Mouse (Mus musculus): ENCODE measurements at regions not wholly inside any gene's neighbourhood (a gene's known extent, or its start where the extent isn't known, plus 50 kb on each side); places are given as distances from the start of the nearest gene placed in this dataset.

GRCm38 (mm10) chr1:35331602-35332339, 482.0 kb downstream of the Plekhb2 start:
- no peak for DNase-seq (ENCODE audit: low spot score in 2 of 2)

DNA sequence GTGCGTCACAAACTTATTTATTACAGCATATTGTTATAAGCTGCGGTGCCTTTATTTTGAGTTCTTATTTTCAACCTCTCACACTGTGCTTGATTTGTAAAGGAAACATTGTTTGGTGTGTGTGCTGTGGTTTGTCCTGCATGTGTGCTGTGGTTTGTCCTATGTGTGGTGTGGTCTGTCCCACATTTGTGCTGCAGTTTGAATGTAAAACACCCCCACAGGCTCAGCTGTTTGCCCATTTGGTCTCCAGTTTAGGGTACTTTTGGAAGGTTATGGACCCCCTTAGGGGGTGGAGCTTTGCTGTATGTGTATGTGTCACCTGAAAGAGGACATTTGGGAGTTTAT, 482.5 kb downstream of the Plekhb2 start:
- DNase-seq (ENCODE audit: low spot score in 2 of 2): no peak

- no peak for DNase-seq (ENCODE audit: low spot score in 2 of 2)
Measured at GRCm38 (mm10) chr1:35337647-35338046, 487.9 kb downstream of the Plekhb2 start.

GRCm38 (mm10) chr1:35338184-35338583, 488.4 kb downstream of the Plekhb2 start:
- DNase-seq (ENCODE audit: low spot score in 2 of 2): no peak

DNA sequence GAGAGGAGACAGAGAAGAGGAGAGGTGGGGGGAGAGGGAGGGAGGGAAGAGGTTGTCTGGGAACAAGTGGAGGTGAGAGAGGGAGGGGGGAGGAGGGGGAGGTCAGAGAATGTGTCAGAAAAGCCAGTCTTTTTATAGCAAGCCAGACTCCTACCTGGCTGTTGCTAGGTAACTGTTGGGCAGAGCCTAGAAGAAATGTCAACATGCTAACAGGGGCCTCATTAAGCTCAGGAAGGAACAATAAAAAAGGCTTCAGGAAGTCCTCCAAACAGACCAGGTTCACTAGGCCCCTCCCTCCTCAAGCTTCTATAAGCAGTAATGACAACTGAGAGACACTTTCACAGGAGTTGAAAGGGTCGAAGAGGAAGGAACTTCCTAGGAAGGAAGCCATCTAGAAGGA, 494.8 kb downstream of the Plekhb2 start:
- no peak for DNase-seq (ENCODE audit: low spot score in 2 of 2)

DNA sequence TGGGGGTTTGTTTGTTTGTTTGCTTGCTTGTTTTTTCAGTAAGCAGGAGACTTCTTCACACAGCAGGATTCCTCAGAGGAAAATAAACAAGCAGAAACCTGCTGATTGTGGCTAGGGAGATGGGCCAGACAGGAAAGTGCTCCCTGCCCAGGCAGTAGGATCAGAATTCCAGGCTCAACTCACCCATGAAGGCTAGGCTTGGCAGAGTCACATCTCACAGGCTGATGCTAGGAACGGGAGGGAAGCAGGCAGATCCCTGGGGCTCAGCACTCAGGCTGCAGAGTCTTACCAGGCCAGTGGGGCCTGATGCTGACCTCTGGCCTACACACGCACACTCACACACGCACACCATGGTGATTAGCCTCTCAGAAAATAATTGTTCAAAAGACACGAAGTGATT, 498.5 kb downstream of the Plekhb2 start:
- no peak for DNase-seq (ENCODE audit: low spot score in 2 of 2)

- DNase-seq (ENCODE audit: low spot score in 2 of 2): no peak
Measured at GRCm38 (mm10) chr1:35358981-35359380, 509.2 kb downstream of the Plekhb2 start.

DNA sequence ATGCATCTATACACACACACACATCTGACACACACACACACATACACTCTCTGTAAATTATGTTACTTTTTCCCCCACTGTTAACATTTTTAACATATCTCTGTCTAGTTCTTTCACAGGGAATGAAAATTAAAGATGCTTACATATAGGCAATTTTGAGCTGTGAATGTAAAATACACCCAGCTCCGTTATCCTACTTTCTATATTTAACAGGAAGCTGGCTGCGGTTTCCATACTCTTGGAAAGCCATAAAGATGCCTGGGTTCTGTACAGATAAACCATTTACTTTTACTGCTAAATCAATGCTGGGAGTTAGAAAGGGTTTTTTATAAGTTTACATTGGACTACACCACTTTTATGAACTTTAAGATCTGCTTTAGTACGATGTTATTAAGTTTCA, 511.7 kb downstream of the Plekhb2 start:
- DNase-seq (ENCODE audit: low spot score in 2 of 2): no peak

- no peak for DNase-seq (ENCODE audit: low spot score in 2 of 2)
Measured at GRCm38 (mm10) chr1:35362836-35363235, 513.1 kb downstream of the Plekhb2 start.

DNA sequence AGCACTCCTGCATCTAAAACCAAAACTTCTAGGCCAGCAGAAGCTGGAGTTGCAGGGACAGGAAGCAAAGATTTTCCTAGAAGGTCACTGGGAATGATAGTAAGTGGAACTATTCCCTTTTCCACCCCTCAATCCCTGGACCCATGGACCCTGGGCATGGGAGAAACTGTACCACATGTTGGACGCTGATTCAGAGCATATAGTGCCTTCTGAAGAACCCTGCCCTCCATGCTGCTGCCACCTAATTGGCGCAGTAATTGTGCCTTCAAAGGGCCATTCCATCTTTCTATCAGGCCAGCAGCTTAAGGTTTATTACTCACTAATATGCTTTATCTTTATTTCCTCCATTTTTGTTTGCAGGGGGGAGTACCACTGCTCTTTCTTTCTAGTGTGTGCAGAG, 516.8 kb downstream of the Plekhb2 start:
- no peak for DNase-seq (ENCODE audit: low spot score in 2 of 2)

DNA sequence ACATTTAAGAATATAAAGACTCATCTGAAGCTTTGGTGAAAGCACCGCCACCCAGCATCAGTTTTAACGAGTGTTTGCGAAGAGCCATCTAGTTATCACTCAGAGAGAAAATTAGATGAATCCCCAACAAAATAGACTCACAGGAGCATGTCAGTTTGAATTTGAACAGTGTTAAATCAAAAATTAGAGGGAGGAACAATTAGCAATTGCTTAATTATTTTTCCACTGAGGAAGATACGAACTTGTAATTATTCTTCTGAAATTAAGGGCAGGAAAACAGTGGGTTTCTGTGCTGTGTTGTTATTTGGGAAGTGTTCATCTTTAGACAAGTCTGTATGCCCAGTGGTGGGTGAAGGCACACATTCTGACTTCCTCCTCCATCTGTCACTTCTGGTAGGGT, 523.0 kb downstream of the Plekhb2 start:
- DNase-seq (ENCODE audit: low spot score in 2 of 2): no peak

GRCm38 (mm10) chr1:35380633-35381385, 531.0 kb downstream of the Plekhb2 start:
- DNase-seq (ENCODE audit: low spot score in 2 of 2): no peak

GRCm38 (mm10) chr1:35385430-35385829, 535.7 kb downstream of the Plekhb2 start:
- peak; percentile 57 to 68 for DNase-seq (ENCODE audit: low spot score in 2 of 2)

GRCm38 (mm10) chr1:35388181-35388580, 538.4 kb downstream of the Plekhb2 start:
- no peak for DNase-seq (ENCODE audit: low spot score in 2 of 2)

GRCm38 (mm10) chr1:35390371-35390770, 540.6 kb downstream of the Plekhb2 start:
- DNase-seq (ENCODE audit: low spot score in 2 of 2): no peak

DNA sequence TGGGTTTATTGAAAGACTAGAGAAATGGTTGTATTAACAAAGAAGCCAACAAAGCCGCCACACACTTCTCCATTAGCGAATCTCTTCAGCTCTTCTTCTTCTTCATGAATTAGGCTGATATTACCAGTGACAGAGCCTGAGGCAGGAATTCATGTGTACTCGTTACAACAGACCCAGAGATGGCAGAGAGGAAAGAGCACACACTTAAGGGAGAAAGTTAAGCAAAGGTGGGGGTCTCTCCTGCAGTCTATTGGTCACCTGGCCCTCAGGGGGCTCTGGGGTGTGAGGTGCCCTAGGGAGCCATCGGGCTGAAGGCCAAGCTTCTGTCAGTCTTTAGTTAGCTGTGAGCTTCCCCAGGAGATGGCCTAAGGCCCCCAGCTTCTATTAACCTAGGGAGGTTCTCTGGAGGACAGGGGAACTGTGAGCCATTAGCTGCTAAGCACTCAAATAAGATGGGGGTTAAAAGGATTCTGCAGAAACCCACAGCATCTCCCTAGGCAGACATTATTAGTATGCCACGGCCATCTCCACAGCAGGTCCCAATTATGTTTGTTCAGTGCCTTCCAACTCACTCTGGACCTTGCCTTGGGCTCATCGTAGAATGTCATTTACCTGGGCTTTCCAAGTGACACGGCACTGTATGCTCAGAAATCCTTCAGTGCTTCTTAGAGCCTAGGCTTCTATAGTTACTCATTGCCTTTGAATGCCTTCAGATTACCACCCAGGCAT, 541.2 kb downstream of the Plekhb2 start:
- no peak for DNase-seq (ENCODE audit: low spot score in 2 of 2)

DNA sequence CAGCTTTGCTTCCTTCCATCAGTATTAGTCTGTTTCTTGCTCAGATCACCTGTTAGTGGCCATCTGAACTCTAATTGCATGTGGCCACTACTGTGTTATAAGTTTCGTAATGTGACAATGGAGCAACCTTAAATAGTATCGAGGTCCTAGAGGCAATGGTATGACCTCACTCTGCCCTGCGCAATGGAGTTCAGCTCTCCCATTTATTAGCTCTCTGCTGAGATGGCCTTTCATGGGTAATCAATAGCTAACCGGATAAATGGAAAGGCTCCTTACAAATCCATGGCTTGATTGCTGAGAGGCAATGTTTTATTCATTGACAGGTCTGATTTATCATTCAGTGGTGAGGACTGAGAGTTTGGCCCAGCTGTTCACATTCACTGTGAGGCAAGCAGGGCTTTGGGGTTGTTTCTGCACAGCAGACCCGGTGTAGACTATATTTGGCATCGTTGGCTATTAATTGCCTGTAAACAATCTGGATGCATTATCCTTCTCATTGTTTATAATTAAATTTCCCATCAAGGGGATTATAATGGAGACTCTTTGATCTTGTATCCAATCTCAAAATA, 543.9 kb downstream of the Plekhb2 start:
- DNase-seq (ENCODE audit: low spot score in 2 of 2): no peak

DNA sequence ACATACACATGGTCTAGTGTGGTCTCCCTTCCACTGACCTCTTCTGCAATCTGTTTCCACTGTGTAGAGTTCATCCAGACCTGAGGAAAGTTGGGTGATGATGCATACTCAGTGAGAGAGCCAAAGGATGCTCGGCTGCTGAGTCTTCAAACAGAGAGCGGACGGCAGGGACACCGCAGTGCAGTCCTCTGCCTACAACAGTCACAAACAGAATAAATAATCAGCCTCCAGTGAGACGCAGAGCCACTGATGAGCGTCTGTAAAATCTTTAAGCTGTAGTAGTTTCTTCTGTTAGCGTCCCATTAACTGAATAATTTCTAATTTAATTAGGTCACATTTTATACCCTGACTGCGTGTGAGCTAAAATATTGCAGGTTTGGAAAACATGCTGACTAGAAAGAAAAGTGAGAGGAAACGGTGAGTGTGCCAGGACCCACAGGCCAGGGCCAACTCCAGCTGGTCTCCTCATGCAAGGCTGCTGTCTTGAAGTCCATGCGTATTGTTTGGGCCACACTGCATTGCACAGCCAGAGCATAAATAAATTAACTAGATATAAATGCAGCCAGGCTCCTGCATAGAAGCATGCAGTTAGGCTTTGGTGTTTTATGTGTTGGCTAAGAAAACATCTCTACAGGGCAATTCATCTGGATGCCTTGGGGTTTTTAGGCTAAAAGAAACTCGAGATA, 551.0 kb downstream of the Plekhb2 start:
- no peak for DNase-seq (ENCODE audit: low spot score in 2 of 2)

DNA sequence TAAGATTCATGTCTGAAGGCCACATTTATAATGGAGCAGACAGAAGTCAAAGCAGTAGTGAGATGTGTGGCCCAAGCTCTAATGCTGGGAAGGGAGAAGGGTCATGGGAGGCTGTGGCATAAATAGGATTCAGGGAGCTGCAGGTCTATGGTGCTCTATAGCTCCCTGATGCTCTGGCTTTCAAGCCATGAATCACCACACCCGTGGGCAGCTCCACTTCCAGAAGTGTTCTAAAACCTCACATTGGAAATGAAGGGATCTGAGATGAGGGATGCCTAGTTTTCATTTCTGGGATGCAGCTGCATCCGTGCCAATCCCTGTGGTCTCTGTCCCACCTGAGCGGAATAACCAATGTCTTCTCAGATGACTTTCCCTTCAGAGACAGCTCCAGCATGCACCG, 553.2 kb downstream of the Plekhb2 start:
- DNase-seq (ENCODE audit: low spot score in 2 of 2): no peak

DNA sequence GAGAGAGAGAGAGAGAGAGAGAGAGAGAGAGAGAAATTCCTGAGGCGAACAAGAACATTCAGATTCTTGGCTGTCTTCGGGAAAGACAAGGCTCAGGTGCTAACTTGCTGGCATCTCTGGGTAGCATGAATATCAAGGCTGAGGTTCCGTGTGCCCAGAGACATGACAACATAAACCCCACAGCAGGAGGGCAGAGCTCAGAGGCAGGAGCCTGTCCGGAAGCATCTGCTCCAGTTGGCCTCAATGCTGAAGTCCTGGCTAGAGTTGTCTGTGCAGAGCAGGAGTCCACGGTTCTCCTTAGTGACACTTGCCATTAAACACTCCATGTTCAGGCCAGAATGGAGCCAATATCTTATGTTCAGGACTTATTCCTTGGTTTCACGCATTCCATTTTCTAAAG, 555.6 kb downstream of the Plekhb2 start:
- DNase-seq (ENCODE audit: low spot score in 2 of 2): no peak

GRCm38 (mm10) chr1:35415646-35416045, 565.9 kb downstream of the Plekhb2 start:
- DNase-seq (ENCODE audit: low spot score in 2 of 2): no peak
